Mouse (Mus musculus): ENCODE measurements at regions not wholly inside any gene's neighbourhood (a gene's known extent, or its start where the extent isn't known, plus 50 kb on each side); places are given as distances from the start of the nearest gene placed in this dataset.

DNA sequence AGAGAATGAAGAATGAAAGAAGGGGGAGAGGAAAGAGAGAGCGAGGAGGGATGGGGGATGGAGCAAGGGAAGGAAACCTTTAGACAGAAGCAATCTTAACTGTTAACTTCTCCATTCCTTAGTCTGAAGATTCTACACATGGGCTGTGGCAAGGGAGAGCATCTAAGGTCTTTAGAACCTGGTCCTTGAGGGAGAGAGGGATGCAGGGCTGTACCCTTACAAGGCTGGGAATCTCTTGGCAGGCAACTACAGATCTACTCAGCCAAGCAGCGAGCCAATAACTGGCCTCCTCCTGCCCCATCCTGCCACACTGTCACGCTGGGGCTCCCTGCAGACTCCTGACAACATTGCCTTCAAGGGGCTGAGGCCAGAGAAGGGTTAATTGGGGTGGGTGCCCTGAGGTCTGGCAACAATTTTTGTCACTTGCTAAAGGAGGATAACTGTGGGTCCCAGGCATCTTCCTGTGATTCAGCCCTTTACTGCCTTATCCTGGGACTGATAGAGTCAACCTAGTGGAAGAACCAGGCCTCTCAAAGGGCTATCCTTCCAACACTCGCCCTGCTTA lies 205.7 kb downstream of the Rpap3 start:
- no peak for TF ChIP-seq CTCF (IDR thresholded peaks at IDR 0.05; ENCODE audit: insufficient read depth, low read depth, low read length)
- TF ChIP-seq POLR2A (IDR thresholded peaks at IDR 0.05; ENCODE audit: insufficient read depth, low read depth, low read length) = no peak
